Mouse (Mus musculus) lung, postnatal 10 days (tissue): ENCODE measurements around the gene Plcxd1.
A peak's percentile ranks its signal among the peaks of the same experiment; 100 is the strongest.
"Not testable (repeated sequence)": the region's sequence is repeated elsewhere in the genome, so short reads cannot be mapped to it uniquely, and the experiment has no call there.

Experiments
- DNase-seq: peaks from one replicate; pipeline ENCODE4 v3.0.0; 2021

The Plcxd1 gene

GRCm38 (mm10) chr5:110099656-110100580, at the start of gene Plcxd1:
TSS of gene Plcxd1 (plus strand) at chr5:110099969.
- peak; percentile 23 for DNase-seq

- peak; percentile 90 for DNase-seq
These were observed 41.9 kb upstream of the Plcxd1 start for GRCm38 (mm10) chr5:110057637-110058408.

DNA sequence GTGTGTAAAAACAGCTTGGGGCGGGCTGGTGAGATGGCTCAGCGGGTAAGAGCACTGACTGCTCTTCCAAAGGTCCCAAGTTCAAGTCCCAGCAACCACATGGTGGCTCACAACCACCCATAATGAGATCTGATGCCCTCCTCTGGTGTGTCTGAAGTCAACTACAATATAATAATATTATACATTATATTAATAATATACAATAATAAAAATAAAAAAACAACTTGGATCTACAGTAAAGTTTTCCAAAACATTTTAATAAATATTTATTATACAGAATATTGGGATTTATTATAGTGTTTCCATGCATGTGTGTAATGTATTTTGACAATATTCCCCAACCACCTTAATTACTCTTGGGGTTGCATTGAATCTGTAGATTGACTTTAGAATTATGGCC, 27.4 kb upstream of the Plcxd1 start, which contains the start of gene Gm17655:
Gm17655 (minus strand) TSS at position 101 of the 400 bp plus-strand sequence.
- not testable (repeated sequence) for DNase-seq

GRCm38 (mm10) chr5:110082961-110083360, 16.8 kb upstream of the Plcxd1 start:
- no peak for DNase-seq

DNA sequence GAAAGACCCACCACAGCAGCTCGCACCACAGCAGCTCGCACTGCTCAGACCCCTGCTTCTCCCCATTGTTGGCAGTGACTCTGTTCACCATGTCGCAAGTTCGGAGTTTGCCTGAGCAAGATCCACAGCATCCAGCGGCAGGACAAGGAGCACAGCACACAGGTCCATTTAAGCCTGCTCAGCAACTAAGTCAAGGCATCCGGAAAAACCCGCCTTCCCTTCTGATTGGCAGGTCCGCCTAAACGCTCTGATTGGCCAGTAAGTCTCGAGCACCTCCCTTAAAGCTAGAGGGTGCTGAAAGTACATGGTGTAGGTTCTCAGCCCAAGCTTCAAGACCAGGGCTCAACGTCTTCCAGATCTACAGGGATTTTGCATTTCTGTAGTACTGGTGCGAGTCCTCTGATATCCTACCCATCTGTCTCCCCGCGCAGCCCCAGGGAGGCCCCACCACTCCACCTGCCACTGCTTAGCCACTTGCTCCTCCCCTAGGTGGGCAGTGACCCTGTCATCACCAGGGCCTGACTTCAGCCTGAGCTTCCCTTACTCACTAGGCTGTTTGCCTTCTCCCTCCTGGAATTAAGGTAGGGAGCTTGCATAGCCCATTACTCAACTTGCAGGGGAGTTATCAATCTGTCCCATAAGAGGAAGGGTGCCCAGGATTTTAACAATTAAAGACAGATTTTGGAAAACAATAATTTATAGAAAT, 13.5 kb upstream of the Plcxd1 start:
- no peak for DNase-seq

GRCm38 (mm10) chr5:110091546-110091945, 8.2 kb upstream of the Plcxd1 start:
- DNase-seq = no peak

DNA sequence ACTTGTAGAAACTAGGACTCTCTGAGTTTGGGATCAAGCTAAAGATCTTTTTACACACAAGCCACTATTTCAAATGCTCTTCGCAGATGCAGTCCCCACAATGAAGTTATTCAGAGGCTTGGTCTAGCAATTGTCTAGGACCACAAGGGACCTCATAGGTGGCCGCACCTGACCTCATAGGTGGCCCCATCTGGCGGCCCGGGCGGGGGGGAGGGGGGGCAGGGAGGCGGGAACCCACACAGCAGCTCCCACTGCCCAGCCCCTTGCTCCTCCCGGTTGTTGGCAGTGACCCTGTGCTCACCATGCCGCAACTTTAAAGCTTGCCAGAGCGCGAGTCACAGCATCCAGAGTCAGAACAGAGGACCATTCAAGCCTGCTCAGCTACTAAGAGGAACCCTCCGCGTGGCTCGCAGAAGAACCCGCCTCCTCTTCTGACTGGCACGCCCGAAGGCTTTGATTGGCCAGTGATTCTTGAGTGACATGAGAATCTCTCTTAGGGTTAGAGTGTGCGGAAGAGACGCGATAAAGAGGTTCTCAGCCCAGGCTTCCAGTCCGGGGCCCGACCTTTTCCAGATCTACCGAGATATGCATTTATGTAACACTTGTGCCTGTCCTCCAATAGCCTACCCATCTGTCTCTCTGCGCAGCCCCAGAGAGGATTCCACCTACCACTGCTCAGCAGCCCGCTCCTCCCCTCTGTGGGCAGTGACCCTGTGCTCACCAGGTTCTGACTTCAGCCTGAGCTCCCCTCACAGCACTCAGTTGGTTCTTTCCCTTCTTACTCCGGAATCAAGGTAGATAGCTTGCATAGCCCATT, 5.5 kb upstream of the Plcxd1 start, which contains the start of gene Gm35315:
Gm35315 (minus strand) TSS at position 391 of the 817 bp plus-strand sequence.
- DNase-seq = peak; percentile 93

- DNase-seq = no peak
These were observed 4.9 kb upstream of the Plcxd1 start for GRCm38 (mm10) chr5:110094847-110095213.

- DNase-seq = peak; percentile 13
These were observed 735 bp upstream of the Plcxd1 start for GRCm38 (mm10) chr5:110098991-110099477.

GRCm38 (mm10) chr5:110100921-110101631, 1.3 kb downstream of the Plcxd1 start:
- peak; percentile 28 for DNase-seq

DNA sequence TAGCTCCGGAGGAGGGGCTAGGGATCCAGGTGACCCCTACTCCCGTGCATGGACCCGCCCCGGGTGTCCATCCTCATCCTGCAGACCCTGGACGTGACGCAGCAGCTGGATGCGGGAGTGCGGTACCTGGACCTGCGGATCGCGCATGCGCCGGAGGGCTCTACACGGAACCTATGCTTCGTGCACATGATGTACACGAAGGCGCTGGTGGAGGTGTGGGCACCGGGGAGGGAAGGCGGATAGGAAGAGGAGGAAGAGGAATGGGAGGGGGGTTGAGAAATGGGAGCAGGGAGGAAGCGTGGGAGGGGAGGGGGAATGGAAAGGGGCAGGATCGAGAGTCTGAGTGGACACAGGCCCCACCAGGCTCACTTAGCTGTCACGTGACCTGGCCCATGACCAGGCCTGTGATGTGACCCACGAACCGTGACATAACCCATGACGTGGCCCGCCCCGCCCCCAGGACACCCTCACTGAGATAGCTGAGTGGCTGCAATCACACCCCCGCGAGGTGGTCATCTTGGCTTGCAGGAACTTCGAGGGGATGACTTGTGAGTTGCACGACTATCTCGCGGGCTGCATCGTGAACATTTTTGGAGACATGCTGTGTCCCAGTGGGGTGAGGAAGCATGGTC, 2.1 kb downstream of the Plcxd1 start:
- peak; percentile 57 for DNase-seq

DNA sequence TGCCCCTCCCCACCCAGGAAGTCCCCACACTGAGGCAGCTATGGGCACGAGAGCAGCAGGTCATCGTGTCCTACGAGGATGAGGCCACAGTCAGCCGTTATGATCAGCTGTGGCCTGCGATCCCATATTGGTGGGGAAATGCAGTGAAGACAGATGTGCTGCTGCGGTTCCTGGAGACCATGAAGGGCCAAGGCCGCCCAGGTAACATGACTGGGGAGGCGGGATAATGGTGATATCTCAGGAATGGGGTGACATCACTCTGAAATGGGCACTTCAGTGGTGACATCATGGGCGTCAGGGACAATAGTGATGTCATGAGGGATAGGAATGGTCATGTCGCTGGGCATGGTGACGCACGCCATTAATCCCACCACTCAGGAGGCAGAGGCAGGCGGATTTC, 2.7 kb downstream of the Plcxd1 start:
- DNase-seq = no peak

DNA sequence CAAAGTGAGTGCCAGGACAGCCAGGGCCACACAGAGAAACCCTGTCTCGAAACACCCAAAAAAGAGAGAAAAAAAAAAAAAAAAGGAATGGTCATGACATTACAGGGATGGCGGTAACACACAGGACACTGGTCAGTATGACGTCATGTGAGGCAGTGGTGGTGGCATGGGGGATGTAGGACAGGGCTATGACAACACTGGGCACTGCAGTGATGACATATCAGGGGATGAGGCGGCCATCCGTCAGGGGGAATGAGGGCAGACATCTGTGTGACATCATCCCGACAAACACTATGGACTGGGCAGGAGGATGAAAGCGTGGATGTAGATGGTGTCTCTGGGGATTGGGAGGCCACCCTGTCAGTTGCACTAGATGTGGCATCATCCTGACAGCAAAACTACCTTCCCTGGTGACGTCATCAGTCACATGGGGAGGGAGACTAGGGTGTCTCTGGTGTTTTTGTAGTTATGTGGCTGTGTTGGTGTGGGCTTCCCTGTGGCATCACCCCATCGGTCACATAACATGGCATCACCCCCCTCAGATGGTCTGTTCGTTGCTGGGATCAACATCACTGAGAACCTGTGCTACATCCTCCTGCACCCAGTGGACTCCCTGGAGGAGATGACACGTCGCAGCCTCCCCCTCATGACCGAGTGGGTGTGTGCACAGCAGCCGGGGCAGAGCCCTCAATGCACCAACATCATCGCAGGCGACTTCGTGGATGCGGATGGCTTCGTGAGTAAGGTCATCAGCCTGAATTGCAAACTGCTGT, 3.3 kb downstream of the Plcxd1 start:
- no peak for DNase-seq

DNA sequence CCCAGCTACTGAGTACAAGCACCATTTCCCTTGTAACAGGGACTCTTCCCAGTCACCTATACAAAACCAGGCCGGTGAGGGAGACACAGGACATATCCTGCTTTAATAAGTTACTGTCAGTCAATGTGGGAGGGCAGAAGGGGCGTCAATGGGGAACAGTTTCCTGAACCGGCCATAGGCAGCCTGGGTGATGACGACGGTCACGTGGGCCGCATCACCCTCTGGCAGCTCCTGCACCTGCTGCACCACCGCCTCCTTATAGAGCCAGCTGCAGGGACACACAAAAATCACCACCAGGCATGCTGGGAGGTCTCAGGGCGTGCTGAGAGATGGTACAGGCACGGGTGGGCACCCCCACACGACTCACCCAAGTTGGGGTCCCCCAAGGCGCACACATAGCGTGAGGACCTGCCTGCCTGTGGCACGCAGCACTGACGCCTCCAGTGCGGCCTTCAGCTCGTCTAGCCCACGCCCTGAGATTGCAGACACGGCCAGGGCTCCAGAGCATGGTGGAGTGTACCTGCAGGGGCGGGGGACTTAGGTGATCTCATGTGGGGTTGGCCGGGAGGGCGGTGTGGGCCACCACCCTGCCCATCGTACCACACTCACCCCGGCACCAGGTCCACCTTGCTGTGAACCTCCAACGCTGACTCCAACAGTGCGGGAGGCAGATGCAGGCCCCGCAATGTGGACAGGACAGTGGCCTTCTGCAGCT, 4.3 kb downstream of the Plcxd1 start:
- DNase-seq = no peak

DNA sequence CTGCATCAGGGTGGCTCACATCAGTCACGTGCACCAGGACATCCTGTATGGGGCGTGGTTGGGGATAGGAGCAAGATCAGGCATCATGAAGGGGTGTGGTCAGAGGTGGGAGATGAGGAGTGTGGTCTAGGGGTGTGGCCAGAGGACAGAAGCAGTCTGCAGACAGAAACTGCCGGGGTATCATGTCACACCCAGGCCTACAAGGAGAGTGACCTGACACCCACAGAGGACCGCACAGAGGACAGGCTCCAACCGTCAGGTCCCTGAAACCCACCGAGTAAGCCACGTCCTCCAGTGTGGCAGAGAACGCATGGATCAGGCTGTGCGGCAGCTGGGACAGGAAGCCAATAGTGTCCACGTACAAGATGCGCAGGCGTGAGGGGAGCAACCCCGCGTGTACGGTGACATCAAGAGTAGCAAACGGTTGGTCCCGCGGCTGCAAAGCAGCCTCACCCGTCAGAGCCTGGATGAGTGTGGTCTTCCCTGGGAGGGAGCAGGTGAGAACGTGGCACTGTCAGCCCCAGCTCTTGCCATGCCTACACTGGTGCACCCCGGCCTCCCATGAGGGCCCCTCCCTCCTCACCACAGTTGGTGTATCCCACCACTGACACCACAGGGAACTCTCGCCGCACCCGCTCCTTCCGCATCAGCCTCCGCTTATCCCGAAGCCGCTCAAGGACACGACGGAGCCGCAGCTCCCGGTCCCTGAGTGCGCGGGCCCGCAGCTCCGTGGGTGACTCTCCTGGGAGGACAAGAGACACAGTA, 5.0 kb downstream of the Plcxd1 start:
- DNase-seq = peak; percentile 4

DNA sequence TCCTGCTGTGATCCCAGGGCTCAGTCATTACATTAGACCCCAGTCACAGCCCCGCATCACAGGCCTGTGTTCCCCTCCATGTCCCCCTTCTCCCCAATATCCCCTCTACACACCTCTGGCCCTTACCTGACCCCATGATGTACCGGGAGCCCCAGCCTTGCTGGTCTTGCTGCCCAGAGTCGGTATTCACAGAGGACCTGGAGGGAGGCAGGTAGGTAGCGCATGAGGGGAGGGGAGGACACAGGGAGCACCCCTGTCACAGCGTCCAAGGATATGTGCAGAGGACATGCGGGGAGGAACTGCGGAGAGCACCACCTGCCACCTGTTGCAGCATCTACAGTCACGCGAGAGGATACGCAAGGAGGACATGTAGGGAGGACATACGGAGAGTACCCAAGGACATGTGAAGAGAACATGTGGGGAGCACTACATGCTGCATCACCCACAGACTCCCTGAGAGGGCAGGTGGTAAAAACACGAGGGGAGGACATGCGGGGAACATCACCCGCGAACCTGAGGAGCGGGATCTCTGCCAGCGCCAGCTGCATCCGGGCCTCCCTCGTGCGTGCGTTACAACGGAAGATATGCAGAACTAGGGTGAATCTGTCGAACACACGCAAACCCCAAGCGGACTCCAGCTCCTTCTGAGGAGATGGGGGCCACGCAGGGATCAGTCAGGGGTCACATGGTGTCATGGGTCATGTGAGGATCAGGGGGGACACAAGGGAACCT, 6.5 kb downstream of the Plcxd1 start:
- DNase-seq = peak; percentile 7

GRCm38 (mm10) chr5:110106901-110107564, 7.3 kb downstream of the Plcxd1 start:
- no peak for DNase-seq
